Mouse (Mus musculus) granulocyte monocyte progenitor cell, adult 5-6 weeks (primary cell): ENCODE data around the gene Man2c1. TPM values are rescaled to one million over a fixed set of nuclear protein-coding genes. Genes with fewer than 3 reads are reported as not detected.

ENCODE experiments used
- ATAC-seq: replicated peaks from 2 replicates; pipeline ENCODE4 v1.8.0; 2016; ENCODE audit warnings: mild to moderate bottlenecking, moderate TSS enrichment, inconsistent platforms; ENCODE audit not compliant: poor library complexity, severe bottlenecking
- total RNA-seq, 2 experiments: library from RNA; stranded (forward) in 1 of 2; stranded (reverse) in 1 of 2; fragments of 200-712, 200-1000 nt in 1 of 2; fragments of >200 nt in 1 of 2; fragmentation: Nextera tagmentation in 1 of 2; gene quantifications; 2 replicates each; pipeline ENCODE4 v1.2.3; 2014 to 2017

The Man2c1 gene
- total RNA-seq (2014; fragmentation: Nextera tagmentation) (74.7 and 103 TPM in 2 replicates), total RNA-seq (2017) (43.3 and 63.9 TPM in 2 replicates)

GRCm38 (mm10) chr9:57130577-57131433 lies at the start of gene Man2c1:
Gene Man2c1, plus strand, starts transcription at chr9:57130690.
- ATAC-seq: peak; percentile 92

DNA sequence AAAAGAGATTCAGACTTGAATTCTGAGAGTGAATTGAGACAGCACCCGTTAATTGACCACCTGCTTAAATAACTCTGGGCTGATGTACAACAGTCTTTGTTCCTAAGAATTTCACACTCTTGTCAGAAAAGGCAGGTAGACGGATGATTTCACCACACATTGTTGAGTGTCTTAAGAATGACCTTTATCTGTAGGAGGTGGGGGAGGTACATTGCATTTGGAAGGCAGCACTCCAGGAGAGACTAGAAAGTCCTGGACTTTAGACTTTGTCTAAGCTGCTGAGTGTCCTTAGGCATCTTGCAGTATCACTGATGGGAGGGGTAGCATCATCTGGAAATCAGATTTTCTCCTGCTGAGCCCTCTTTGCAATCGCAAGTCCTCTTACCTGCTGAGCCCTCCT lies 48.3 kb upstream of the Man2c1 start:
- no peak for ATAC-seq

- ATAC-seq: no peak
Observed at GRCm38 (mm10) chr9:57117261-57117755, 13.2 kb upstream of the Man2c1 start.

DNA sequence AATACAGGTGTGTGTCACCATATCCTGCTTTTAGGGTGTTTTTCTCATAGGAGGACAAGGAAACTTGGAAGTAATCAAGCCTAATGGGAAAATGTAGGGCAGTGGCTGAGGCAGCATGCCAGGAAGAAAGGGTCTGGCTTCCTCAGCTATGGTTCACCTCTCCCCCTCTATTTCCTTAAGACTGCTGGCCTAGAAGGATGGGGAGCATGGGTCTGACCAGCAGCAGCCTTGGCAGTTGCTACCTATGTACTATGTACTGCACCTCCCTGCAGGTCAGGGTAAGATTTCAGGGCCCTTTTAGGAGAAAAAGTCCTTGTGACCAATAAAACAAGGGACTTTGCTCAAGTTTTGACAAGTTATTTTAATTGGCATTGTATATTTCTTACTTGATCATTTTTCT lies 849 bp upstream of the Man2c1 start:
- no peak for ATAC-seq

GRCm38 (mm10) chr9:57137246-57137645 lies 6.8 kb downstream of the Man2c1 start:
- ATAC-seq: no peak

- ATAC-seq: no peak
Observed at GRCm38 (mm10) chr9:57137777-57138176, 7.3 kb downstream of the Man2c1 start.

DNA sequence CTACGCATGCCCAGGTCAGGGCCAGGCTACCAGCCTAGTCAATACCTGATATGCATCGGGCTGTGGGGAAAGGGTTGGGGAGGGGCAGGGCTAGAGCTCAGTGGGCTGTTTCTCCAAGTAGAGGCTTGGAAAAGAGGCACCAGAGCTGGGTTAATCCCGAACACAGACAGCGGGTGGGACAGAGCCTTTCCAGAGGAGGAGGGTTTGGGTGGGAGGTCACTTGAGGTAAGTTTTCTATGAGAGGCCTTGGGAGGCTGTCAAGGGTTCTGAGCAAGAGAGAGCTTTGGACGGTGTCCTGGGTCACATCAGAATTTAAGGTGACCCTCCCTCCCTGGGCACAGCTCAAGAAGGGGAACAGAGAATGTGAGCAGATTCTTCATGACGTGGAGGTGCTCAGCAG lies 8.0 kb downstream of the Man2c1 start:
- ATAC-seq: no peak

DNA sequence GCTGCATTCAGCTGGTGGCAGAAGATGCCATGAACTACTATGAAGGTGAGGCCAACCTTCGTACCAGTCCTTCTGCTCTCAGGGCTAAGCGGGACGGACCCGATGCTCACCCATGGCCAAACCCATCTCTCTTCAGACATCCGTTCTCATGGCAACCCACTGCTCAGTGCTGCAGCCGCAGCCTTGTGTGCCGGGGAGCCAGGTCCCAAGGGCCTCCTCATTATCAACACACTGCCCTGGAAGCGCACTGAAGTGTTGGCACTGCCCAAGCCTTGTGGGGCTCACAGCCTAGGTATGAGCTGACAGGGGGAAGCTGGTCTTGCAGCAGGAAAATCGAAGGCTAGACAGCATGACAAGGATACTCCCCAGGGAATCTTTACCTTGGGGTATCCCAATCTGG lies 8.6 kb downstream of the Man2c1 start:
- ATAC-seq: no peak

DNA sequence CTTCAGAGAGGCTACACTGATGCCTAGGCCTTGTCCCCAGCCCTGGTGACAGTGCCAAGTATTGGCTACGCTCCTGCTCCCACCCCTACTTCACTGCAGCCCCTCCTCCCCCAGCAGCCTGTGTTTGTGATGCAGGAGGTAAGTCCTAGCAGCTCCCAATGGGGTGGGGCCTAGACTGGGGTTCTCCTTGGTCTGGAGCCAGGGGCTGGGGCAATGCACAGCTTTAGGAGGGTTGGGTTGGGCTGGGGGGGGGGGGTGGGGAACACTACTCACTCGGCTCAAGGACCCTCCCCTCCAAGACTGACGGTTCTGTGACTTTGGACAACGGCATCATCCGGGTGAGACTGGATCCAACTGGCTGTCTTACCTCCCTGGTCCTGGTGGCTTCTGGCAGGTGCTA lies 9.1 kb downstream of the Man2c1 start:
- no peak for ATAC-seq

DNA sequence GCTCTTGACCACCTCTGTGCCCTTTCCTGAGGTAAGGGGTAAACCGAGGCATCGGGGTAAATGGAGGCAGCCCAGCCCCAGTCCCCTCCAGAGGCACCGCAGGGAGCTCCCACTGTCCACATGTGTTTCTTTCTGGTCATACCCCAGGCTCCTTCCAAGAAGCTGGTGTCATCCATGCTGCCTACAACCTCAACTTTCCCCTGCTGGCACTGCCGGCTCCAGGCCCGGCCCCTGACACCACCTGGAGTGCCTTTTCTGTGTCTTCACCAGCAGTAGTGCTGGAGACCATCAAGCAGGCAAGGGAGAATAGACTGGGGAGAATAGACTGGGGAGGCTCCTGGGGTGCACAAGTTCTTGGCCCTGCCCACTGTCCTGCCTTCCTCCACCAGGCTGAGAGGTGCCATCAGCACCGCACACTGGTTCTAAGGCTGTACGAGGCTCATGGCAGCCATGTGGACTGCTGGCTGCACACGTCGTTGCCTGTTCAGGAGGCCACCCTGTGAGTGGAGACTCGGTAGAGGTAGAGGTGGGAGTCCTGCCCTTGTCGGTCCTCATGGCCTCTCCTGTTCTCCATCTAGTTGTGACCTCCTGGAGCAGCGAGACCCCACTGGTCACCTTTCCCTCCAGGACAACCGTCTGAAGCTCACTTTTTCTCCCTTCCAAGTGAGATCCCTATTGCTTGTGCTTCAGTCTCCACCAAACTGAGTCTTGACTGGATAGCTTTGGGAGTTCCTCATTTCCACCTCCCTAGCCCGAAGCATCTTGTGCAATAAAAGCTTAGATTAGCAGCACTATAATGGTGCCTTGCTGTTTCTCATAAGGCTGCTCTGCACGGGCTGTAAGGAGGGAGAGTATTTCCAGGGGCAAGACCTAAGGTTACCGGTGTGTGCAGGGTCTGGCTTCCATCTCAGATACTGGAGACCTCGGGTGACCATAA lies 11.2 kb downstream of the Man2c1 start:
- ATAC-seq: peak; percentile 75

- no peak for ATAC-seq
Observed at GRCm38 (mm10) chr9:57143212-57143611, 12.7 kb downstream of the Man2c1 start.

GRCm38 (mm10) chr9:57144830-57145229 lies 14.3 kb downstream of the Man2c1 start:
- no peak for ATAC-seq

DNA sequence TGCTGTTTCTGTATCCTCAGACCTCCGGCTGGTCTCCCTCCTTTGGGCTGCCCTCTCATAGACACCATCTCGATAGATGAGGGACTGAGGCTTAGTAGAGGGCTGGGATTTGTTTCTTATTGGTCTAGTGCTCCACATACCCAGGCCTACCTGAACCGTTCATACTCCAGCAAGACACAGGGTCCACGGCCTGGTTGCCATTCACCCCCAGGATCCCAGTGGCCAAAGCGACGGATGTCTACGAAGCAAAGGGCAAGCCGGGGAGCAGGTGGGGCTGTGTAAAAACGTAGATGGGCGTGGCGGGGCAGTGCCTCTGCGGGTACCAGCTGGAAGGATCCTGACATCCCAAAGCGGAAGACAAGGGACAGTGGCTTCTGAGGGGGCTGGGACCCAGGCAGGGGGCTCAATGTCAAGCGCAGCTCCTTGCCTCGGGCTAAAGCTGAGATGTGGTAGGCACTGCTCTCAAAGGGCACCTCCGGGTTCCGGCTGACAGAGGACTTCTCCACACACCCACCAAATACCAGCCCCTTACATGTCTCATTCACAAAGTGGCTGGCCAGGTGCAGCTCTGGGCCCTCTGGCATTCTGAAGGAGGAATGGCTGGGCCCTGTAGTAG lies 16.1 kb downstream of the Man2c1 start:
- no peak for ATAC-seq

DNA sequence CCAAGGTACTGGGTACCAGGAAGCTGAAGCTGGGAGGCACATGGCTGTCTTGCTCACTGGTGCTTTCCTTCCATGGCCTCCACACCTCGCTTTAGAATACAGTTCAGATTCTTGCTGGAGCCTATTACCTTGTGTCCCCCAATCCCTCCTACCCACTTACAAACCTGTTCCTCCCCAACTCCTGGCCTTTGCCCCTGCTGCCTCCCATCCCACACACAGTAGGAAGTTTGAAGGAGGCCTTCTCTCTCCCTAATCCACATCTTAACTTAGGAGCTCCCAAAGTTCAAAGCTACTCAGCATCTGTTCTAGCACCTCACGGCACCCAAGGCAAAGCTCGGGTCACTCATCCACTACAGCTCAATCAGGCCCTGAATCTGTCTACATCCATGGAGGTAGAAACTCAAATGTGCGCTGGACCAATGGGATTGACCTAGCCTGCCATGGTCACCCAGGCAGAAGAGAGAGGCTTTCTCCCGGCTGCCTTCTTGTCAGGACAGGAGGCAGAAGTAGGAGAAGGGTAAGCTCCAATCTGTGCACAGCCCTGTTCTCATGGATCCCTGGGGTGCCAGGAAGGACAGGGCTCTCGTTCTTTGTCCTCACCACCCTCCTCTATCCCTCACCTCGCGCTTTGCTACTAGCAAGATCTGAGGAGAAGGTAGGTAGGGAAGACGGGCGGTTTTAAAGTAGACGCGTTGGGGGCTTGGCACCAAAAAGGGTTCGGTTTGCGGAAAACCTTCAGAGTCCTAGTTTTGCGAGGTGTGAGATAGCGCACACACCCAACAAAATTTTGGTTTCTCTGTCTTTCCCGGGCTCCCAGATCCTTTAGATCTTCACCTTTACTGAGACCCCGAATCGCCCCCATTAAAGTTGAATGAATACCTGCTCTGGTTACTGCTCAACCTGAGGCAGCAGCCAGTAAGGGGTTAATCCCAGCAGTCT lies 17.0 kb downstream of the Man2c1 start:
- 0 out of 2 replicates have a peak, but pooled peaks have one; percentile 4 for ATAC-seq

- ATAC-seq: peak; percentile 94
Observed at GRCm38 (mm10) chr9:57148144-57148878, 17.8 kb downstream of the Man2c1 start, which contains the start of gene Neil1. Gene Neil1, minus strand, starts transcription at chr9:57148305.

- no peak for ATAC-seq
Observed at GRCm38 (mm10) chr9:57149021-57149420, 18.5 kb downstream of the Man2c1 start.

- no peak for ATAC-seq
Observed at GRCm38 (mm10) chr9:57150192-57150591, 19.7 kb downstream of the Man2c1 start.

DNA sequence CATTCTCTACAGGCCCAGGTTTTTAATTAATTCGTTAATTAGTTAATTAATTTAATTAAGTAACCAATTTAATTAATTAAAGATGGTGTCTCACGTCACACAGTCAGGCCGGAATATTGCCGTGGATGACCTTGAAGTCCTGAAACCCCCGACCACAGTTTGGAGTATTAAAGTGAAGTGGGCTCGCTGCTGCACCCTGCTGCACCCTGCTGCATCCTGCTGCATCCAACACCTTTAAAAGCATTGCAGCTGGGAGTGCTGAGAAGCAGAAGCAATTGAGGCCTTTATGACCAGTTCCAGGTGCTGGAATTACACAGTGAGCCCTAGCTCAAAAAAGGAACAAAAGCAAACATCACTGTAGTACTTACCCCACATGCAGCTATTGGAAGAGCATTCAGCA lies 21.8 kb downstream of the Man2c1 start:
- no peak for ATAC-seq

- no peak for ATAC-seq
Observed at GRCm38 (mm10) chr9:57156383-57156782, 25.9 kb downstream of the Man2c1 start.
